Comparison of ENCODE assay signal across 10 mouse cellular contexts in genomic region chr10:129101231-129101630, GRCm38 (mm10).
"Had no signal": no experiment of that assay in that cellular context is flagged by ENCODE, and none has a peak within 500 bp of the region (broad histone marks: within the 10 kb centered on the region; RNA-seq: fewer than 3 reads in every experiment).

No protein-coding gene starts in this region.

- DNase-seq: kidney, adult 9 months; kidney, postnatal 14 days; layer of hippocampus, postnatal 36 days; liver, embryonic 13.5 days; lung, adult 2 months; lung, postnatal 14 days; lung, postnatal 4 days; thymus, adult 2 months; thymus, postnatal 14 days; thymus, postnatal 4 days had no signal
